Mouse (Mus musculus): ENCODE data around the gene Hagh. TPM values are rescaled to one million over a fixed set of nuclear protein-coding genes. Genes with fewer than 3 reads are reported as not detected.

The Hagh gene
- total and polyA plus RNA-seq, 2 experiments from 2014 or later: 116 to 129 TPM

DNA sequence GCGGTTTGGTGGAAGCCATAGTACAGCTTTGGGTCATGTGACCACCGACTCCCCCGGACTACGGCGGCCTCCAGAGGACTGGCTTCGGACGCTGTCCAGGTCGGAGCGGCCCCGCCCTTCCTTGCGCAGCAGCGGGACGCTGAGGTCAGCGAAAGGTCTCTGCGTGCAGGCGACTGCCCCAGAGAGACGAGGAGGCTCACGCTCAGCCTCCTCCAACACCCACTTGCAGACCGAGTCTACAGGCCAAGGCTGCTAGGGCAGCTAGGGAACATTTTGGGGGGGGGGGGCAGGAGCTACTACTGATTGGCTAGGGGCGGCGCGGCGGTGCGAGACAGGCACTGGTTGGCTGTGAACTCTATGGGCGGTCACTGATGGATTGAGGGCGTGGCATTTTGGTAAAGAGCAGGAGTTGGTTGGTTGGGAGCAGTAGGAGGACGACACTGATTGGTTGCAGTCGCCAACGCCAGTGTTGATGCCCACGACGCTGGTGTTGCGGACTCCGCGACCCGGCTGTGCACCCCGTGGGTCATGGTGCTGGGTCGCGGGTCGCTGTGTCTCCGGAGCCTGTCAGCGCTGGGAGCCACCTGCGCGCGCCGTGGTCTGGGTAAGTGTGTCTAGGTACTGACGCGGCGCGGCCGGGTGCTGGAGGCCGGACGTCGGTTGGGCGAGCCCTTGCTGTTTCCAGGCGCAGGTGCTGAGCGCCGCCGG is 10.3 kb downstream of the Hagh start, which contains the start of gene Fahd1:
Fahd1 (minus strand) TSS at position 300 of the 708 bp plus-strand sequence.
- H3K4me1 ChIP-seq (ENCODE audit: control insufficient read depth, insufficient read depth): peaks cover 17% of the 10 kb centered on the region
- WGBS: under 1% methylated on average over 58 of the region's 58 CpGs
- TF ChIP-seq EP300 (IDR thresholded peaks at IDR 0.05; ENCODE audit: low read depth) (peak; percentile 76), CTCF (IDR thresholded peaks at IDR 0.05; ENCODE audit: low read depth) (no peak)
- H3K4me2 ChIP-seq (ENCODE audit: low read depth, low read length): peak within 1 kb of the TSS; percentile 89
- peak; percentile 99 for DNase-seq (ENCODE audit: low spot score)
- H3K4me3 ChIP-seq (ENCODE audit: low read depth, low read length): peak within 1 kb of the TSS; percentile 65
- ATAC-seq (ENCODE audit: insufficient read depth, low read depth): peak; percentile 96
- H3K9ac ChIP-seq (replicated peaks; ENCODE audit: low read depth, low read length): peak within 1 kb of the TSS; percentile 72
- H3K27ac ChIP-seq (ENCODE audit: low read depth): peak within 1 kb of the TSS; percentile 93
- no peaks in the 10 kb centered on the region for H3K9me3 ChIP-seq (replicated peaks; ENCODE audit: control insufficient read depth, low read length)
- H3K36me3 ChIP-seq (replicated peaks; ENCODE audit: control insufficient read depth, insufficient read depth, low read length): peaks cover 24% of the 10 kb centered on the region
- no peaks in the 10 kb centered on the region for H3K27me3 ChIP-seq (ENCODE audit: control insufficient read depth, insufficient read depth, low read length)

DNA sequence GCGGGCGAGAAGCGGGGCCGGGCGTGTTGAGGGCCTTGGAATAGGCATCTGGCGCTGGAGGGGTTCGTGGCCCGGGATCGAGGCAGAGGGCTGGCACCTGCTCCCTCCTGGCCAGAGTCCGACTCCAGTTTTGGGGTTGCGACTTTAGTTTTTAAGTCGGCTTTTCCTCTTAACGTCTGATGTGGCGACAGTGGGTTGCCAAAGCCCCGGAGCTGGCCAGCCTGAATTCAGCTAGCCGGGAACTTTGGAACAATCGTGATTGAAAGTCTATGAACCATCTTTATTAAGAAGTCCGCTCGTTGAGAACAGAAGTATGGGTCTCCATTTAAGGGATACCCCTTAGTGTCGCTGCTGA is 10.8 kb downstream of the Hagh start:
- no peak for DNase-seq (ENCODE audit: low spot score)
- peaks cover 15% of the 10 kb centered on the region for H3K4me1 ChIP-seq (ENCODE audit: control insufficient read depth, insufficient read depth)
- H3K9ac ChIP-seq (replicated peaks; ENCODE audit: low read depth, low read length): peak overlapping the region; percentile 58
- no peak for ATAC-seq (ENCODE audit: insufficient read depth, low read depth)
- no peaks in the 10 kb centered on the region for H3K27me3 ChIP-seq (ENCODE audit: control insufficient read depth, insufficient read depth, low read length)
- TF ChIP-seq CTCF (IDR thresholded peaks at IDR 0.05; ENCODE audit: low read depth) (no peak), EP300 (IDR thresholded peaks at IDR 0.05; ENCODE audit: low read depth) (no peak)
- H3K27ac ChIP-seq (ENCODE audit: low read depth): peak overlapping the region; percentile 93
- no peaks in the 10 kb centered on the region for H3K9me3 ChIP-seq (replicated peaks; ENCODE audit: control insufficient read depth, low read length)
- H3K36me3 ChIP-seq (replicated peaks; ENCODE audit: control insufficient read depth, insufficient read depth, low read length): peaks cover 24% of the 10 kb centered on the region
- WGBS: 1% methylated on average over 20 of the region's 20 CpGs
- peak overlapping the region; percentile 89 for H3K4me2 ChIP-seq (ENCODE audit: low read depth, low read length)
- H3K4me3 ChIP-seq (ENCODE audit: low read depth, low read length): peak overlapping the region; percentile 65

DNA sequence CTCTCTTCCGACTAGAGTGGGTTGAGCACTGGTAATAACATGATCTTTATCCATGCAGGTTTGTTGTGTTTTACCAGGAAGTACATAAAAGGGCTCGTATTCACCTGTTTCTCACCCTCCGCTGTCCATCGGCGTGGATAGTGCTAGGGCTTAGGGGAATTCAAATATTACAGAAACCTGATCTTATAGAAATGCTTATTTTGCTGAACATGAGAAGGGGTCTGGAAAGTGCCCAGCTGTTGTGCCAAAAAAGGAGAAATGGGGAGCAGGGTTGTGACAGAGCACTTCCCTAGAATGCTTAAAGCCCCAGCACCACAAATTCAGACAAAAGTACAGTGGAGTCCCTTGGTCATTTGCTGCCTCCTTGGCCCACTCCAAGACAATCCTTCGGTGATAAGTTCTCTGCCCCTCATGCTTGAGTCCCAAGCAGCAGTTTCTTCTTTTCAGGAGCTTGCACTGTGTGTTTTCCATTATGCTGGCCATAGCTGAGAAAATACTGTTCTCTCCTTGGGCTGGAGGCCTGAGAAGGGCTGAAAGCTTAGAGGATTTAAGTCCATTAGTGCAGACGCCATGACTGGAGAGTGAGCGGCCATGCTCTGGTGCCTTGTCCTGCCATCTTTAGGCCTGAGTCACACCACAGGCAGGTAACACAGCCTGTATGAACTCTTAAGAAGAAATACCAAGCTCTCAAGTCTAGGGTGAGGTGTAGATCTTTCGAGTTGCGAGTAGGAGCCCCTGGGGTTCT is 11.6 kb downstream of the Hagh start:
- Histone ChIP-seq H3K4me2 (ENCODE audit: low read depth, low read length) (peak overlapping the region; percentile 89), H3K27me3 (ENCODE audit: control insufficient read depth, insufficient read depth, low read length) (no peaks in the 10 kb centered on the region), H3K9ac (replicated peaks; ENCODE audit: low read depth, low read length) (0 out of 2 replicates have a peak overlapping the region, but pooled peaks have one; percentile 58), H3K4me3 (ENCODE audit: low read depth, low read length) (peak overlapping the region; percentile 65), H3K9me3 (replicated peaks; ENCODE audit: control insufficient read depth, low read length) (no peaks in the 10 kb centered on the region), H3K27ac (ENCODE audit: low read depth) (no peak overlapping the region), H3K4me1 (ENCODE audit: control insufficient read depth, insufficient read depth) (peaks cover 15% of the 10 kb centered on the region), H3K36me3 (replicated peaks; ENCODE audit: control insufficient read depth, insufficient read depth, low read length) (peaks cover 28% of the 10 kb centered on the region)
- ATAC-seq (ENCODE audit: insufficient read depth, low read depth) (no peak), DNase-seq (ENCODE audit: low spot score) (no peak)
- 81% methylated on average over 10 of the region's 10 CpGs for WGBS
- TF ChIP-seq EP300 (IDR thresholded peaks at IDR 0.05; ENCODE audit: low read depth): no peak
- TF ChIP-seq CTCF (IDR thresholded peaks at IDR 0.05; ENCODE audit: low read depth): no peak

- Histone ChIP-seq H3K27me3 (ENCODE audit: control insufficient read depth, insufficient read depth, low read length) (no peaks in the 10 kb centered on the region), H3K27ac (ENCODE audit: low read depth) (no peak overlapping the region), H3K9ac (replicated peaks; ENCODE audit: low read depth, low read length) (no peak overlapping the region), H3K4me1 (ENCODE audit: control insufficient read depth, insufficient read depth) (peaks cover 9% of the 10 kb centered on the region), H3K9me3 (replicated peaks; ENCODE audit: control insufficient read depth, low read length) (no peaks in the 10 kb centered on the region), H3K36me3 (replicated peaks; ENCODE audit: control insufficient read depth, insufficient read depth, low read length) (peaks cover 54% of the 10 kb centered on the region), H3K4me2 (ENCODE audit: low read depth, low read length) (no peak overlapping the region), H3K4me3 (ENCODE audit: low read depth, low read length) (no peak overlapping the region)
- 71% methylated on average over 3 of the region's 3 CpGs for WGBS
- ATAC-seq (ENCODE audit: insufficient read depth, low read depth) (no peak), DNase-seq (ENCODE audit: low spot score) (no peak)
- TF ChIP-seq EP300 (IDR thresholded peaks at IDR 0.05; ENCODE audit: low read depth) (no peak), CTCF (IDR thresholded peaks at IDR 0.05; ENCODE audit: low read depth) (no peak)
Observed at GRCm38 (mm10) chr17:24855838-24856464, 16.0 kb downstream of the Hagh start.

GRCm38 (mm10) chr17:24856589-24856988 is 16.6 kb downstream of the Hagh start:
- no peak for ATAC-seq (ENCODE audit: insufficient read depth, low read depth)

More at GRCm38 (mm10) chr17:24856589-24856988, 16.6 kb downstream of the Hagh start:
- no peak overlapping the region for H3K9ac ChIP-seq (replicated peaks; ENCODE audit: low read depth, low read length)
- 90% methylated on average over 13 of the region's 13 CpGs for WGBS
- DNase-seq (ENCODE audit: low spot score): no peak
- no peaks in the 10 kb centered on the region for H3K9me3 ChIP-seq (replicated peaks; ENCODE audit: control insufficient read depth, low read length)
- TF ChIP-seq EP300 (IDR thresholded peaks at IDR 0.05; ENCODE audit: low read depth) (no peak), CTCF (IDR thresholded peaks at IDR 0.05; ENCODE audit: low read depth) (no peak)
- no peak overlapping the region for H3K4me3 ChIP-seq (ENCODE audit: low read depth, low read length)
- H3K4me1 ChIP-seq (ENCODE audit: control insufficient read depth, insufficient read depth): peaks cover 2% of the 10 kb centered on the region; the same call in 1 of the 2 replicates
- H3K4me2 ChIP-seq (ENCODE audit: low read depth, low read length): no peak overlapping the region
- H3K36me3 ChIP-seq (replicated peaks; ENCODE audit: control insufficient read depth, insufficient read depth, low read length): peaks cover 61% of the 10 kb centered on the region
- H3K27ac ChIP-seq (ENCODE audit: low read depth): no peak overlapping the region
- no peaks in the 10 kb centered on the region for H3K27me3 ChIP-seq (ENCODE audit: control insufficient read depth, insufficient read depth, low read length)

Measured in heart, postnatal 0 days (tissue).